Mouse (Mus musculus) midbrain, postnatal 0 days (tissue): ENCODE measurements around the gene Tspan18. TPM values are rescaled to one million over a fixed set of nuclear protein-coding genes. Genes with fewer than 3 reads are reported as not detected.

ENCODE experiments used
- ATAC-seq: fragments of 200-750 bp; cut with Nextera tagmentation; 2 replicates; pipeline ENCODE4 v1.8.0; 2017; ENCODE audit warnings: moderate number of reproducible peaks, mild to moderate bottlenecking, moderate TSS enrichment, moderate library complexity; ENCODE audit not compliant: low FRiP score
- DNase-seq: peaks from one replicate; pipeline ENCODE4 v3.0.0-alpha.2; 2015; ENCODE audit warnings: low spot score
- H3K27ac ChIP-seq: fragments of 300-500 bp; sonication (generic); 2 replicates; pipeline ENCODE4 v1.5.1; 2014; ENCODE audit warnings: low read depth, mild to moderate bottlenecking, low read length, mixed read lengths
- H3K27me3 ChIP-seq: fragments of 300-500 bp; sonication (generic); 2 replicates; pipeline ENCODE4 v1.6.1; 2014; ENCODE audit warnings: low read length, control low read depth, mixed read lengths; ENCODE audit not compliant: insufficient read depth
- H3K36me3 ChIP-seq: fragments of 300-500 bp; sonication (generic); 2 replicates; pipeline ENCODE4 v1.6.1; 2014; ENCODE audit warnings: low read length, control low read depth, mixed read lengths; ENCODE audit not compliant: insufficient read depth
- H3K4me1 ChIP-seq: fragments of 300-500 bp; sonication (generic); 2 replicates; pipeline ENCODE4 v1.6.1; 2014; ENCODE audit warnings: mild to moderate bottlenecking, control low read depth, antibody characterized with exemption, low read length, mixed read lengths; ENCODE audit not compliant: insufficient read depth
- H3K4me2 ChIP-seq: fragments of 300-500 bp; sonication (generic); 2 replicates; pipeline ENCODE4 v1.6.1; 2014; ENCODE audit warnings: low read depth, mild to moderate bottlenecking, low read length, mixed read lengths; ENCODE audit not compliant: poor library complexity, severe bottlenecking
- H3K4me3 ChIP-seq: fragments of 300-500 bp; sonication (generic); 2 replicates; pipeline ENCODE4 v1.5.1; 2014; ENCODE audit warnings: low read depth, mild to moderate bottlenecking, low read length, moderate library complexity
- H3K9ac ChIP-seq: fragments of 300-500 bp; sonication (generic); replicated peaks from 2 replicates; pipeline ENCODE4 v1.6.1; 2014; ENCODE audit warnings: mild to moderate bottlenecking, low read length, moderate library complexity, mixed read lengths; ENCODE audit not compliant: poor library complexity, severe bottlenecking
- H3K9me3 ChIP-seq: fragments of 300-500 bp; sonication (generic); 2 replicates; pipeline ENCODE4 v1.6.1; 2016; ENCODE audit warnings: low read length, control low read depth
- CTCF ChIP-seq: IDR thresholded peaks from 2 replicates; pipeline ENCODE4 v1.5.1; 2016; ENCODE audit warnings: antibody characterized with exemption, mild to moderate bottlenecking
- WGBS: fragments of 180-500 bp; shearing (Covaris S2); extraction: QIAGEN DNeasy Blood & Tissue Kit; methylation state at CpG from one replicate; pipeline ENCODE4 v1.1.7; 2014; 5-methylcytosine and 5-hydroxymethylcytosine counted together
- polyA plus RNA-seq: library from polyadenylated mRNA; unstranded; fragments of >200 nt; fragmentation: Nextera tagmentation; extraction: Ambion mirVana; gene quantifications from 2 replicates; pipeline ENCODE4 v1.2.1, GENCODE M21; 2015
- total RNA-seq: library from RNA; depleted of rRNA; stranded (reverse); fragments of >200 nt; gene quantifications from 2 replicates; pipeline ENCODE4 v1.2.3, GENCODE M21; 2014

The Tspan18 gene
- total and polyA plus RNA-seq, 2 experiments from 2014 or later, result 16.5 to 19.8 TPM

DNA sequence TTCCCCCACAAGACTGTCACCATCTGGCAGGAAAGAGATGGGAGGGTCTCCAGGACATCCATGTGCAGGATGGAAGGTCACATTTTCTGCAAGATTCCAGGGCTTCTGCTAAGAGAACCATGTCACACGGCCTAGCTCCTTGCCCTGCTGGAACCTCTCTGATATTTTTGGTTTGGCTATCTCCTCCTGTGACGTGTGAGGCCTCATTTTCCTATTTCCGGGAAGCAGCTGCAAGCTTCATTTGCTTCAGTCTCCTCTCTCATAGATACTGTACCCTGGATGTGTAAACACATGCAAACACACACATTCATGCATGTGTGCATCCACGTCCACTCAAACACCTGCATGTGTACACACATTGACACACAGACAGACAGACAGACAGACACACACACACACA lies 171.5 kb downstream of the Tspan18 start:
- no peak for DNase-seq
- Histone ChIP-seq H3K36me3 (no peaks in the 10 kb centered on the region), H3K9me3 (no peaks in the 10 kb centered on the region), H3K4me2 (no peak overlapping the region), H3K9ac (no peak overlapping the region), H3K27me3 (no peaks in the 10 kb centered on the region), H3K4me1 (peaks cover 9% of the 10 kb centered on the region; the same call in 1 of the 2 replicates), H3K4me3 (no peak overlapping the region), H3K27ac (no peak overlapping the region)
- WGBS, result 82% methylated on average over 4 of the region's 4 CpGs
- no peak for ATAC-seq
- TF ChIP-seq CTCF, result no peak

DNA sequence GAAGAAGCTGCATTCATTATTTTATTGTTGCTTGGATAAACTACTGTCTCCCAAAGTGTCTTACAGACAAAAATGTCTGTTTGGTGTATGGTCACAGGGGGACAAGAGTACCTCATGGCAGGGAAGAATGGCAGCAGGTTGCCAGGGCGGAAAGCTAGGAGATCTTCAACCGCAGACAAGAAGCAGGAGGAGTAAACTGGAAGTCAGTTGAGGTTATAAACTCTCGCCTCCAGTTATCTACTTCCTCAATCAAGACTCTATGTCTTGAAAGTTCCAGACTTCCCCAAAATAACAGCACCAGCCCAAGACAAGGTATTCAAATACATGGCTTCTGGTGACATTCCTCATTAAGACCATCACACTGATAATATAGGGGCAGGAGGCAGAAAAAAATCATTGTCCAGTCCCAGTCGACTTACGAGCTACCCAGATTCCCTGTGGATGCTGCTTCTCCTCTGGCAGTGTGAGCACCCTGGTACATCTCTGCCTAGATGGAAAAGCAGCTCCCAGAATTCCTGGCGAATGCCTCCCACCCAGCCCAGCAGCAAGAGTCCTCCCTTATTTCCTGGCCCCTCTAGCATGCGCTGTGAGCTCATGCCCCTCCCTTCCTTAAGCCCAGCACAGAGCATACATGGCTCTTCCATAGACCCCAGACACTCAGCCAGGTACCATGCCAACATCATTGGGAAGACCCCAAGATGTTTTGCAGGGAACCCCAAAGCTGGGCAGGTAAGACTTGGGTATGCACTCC lies 172.2 kb downstream of the Tspan18 start:
- no peaks in the 10 kb centered on the region for H3K9me3 ChIP-seq
- H3K27me3 ChIP-seq, result no peaks in the 10 kb centered on the region
- no peak overlapping the region for H3K4me3 ChIP-seq
- H3K4me2 ChIP-seq, result no peak overlapping the region
- 83% methylated on average over 7 of the region's 7 CpGs for WGBS
- H3K9ac ChIP-seq, result no peak overlapping the region
- DNase-seq (no peak), ATAC-seq (no peak)
- no peak overlapping the region for H3K27ac ChIP-seq
- H3K36me3 ChIP-seq, result no peaks in the 10 kb centered on the region
- peaks cover 9% of the 10 kb centered on the region; the same call in 1 of the 2 replicates for H3K4me1 ChIP-seq
- TF ChIP-seq CTCF, result no peak

DNA sequence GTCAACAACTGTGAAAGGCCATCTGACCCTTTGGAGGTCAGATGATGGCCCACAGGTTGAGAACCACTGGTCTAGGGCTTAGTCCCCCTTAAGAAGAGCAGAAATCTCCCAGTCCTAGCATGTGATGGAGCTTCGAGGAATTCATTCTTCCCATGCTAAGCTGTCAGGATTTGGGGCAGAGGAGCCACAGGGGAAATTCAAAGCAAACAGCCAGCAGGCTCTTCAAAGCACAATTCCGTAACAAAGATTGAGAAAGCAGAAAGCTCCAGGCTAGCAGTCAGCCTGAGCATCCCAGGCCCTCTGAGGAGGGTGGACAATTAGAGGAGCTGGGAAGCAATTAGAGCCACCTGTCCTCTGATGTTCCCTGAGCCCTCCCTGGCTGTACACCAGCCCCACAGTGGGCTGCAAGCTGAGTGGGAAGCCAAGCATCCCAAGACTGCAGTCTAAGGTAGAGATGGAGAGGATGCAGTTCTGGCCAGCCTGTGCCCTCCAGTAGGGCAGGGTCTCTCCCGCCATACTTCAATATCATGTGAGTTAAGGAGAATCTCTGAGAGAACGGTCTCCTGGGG lies 173.8 kb downstream of the Tspan18 start:
- ATAC-seq, result no peak
- H3K9ac ChIP-seq, result no peak overlapping the region
- DNase-seq, result peak; percentile 47
- WGBS, result 58% methylated on average over 4 of the region's 4 CpGs
- H3K4me2 ChIP-seq, result no peak overlapping the region
- H3K4me3 ChIP-seq, result no peak overlapping the region
- H3K27ac ChIP-seq, result peak overlapping the region; percentile 34; the same call in 1 of the 2 replicates
- H3K9me3 ChIP-seq, result no peaks in the 10 kb centered on the region
- peaks cover 5% of the 10 kb centered on the region; the same call in 1 of the 2 replicates for H3K4me1 ChIP-seq
- no peak for TF ChIP-seq CTCF
- no peaks in the 10 kb centered on the region for H3K27me3 ChIP-seq
- no peaks in the 10 kb centered on the region for H3K36me3 ChIP-seq

DNA sequence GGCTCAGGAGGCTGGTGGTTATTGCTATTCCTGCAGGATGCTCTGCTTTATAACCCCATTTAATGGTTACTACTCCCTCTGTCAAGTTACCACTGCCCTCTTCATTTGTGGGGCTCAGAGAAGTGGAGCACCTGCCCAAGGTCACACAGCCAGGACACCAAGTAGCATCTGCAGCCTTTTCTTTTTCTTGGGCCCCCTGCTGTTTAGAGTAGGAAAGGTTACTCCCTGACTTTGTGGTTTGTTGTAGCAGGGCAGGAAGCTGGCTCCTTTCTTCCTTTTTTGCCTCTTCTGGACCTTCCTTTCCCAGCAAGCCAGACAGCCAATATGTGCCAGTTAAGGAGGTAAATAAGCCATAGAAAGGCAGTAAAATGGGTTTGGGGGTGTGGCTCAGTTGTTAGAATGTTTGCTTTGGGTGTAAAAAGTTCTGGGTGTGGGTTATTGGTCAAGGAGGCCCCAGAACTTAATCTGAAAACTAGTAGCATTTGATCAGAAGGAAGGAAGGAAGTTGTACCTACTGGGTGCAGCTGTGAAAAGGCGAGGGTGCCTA lies 179.7 kb downstream of the Tspan18 start:
- Histone ChIP-seq H3K4me2 (no peak overlapping the region), H3K4me3 (no peak overlapping the region), H3K36me3 (no peaks in the 10 kb centered on the region), H3K4me1 (0 out of 2 replicates have a peak, but pooled peaks cover 5% of the 10 kb centered on the region), H3K27me3 (no peaks in the 10 kb centered on the region), H3K9ac (no peak overlapping the region), H3K27ac (no peak overlapping the region), H3K9me3 (no peaks in the 10 kb centered on the region)
- 81% methylated on average over 1 of the region's 1 CpGs for WGBS
- ATAC-seq (no peak), DNase-seq (no peak)
- TF ChIP-seq CTCF, result no peak

DNA sequence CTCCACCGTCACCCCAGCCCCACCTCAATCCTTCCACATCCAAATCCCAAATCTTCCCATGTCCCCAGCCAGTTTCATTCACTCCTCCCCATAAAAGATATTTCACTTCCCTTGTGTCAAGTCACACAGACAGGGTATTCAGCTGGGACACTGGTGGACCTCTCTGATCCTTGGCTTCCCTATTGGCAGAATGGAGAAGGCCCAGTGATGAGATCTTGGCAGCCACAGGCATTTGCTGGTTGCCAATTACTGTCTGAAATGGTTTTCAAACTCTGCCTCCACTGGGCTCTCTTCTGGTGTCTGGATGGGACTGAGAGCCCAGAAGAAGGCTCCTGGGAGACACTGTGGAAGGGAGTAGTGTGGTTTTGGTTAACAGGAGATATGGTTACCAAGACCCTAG lies 180.5 kb downstream of the Tspan18 start:
- H3K27ac ChIP-seq, result no peak overlapping the region
- H3K27me3 ChIP-seq, result no peaks in the 10 kb centered on the region
- no peak overlapping the region for H3K9ac ChIP-seq
- H3K4me1 ChIP-seq, result 0 out of 2 replicates have a peak, but pooled peaks cover 5% of the 10 kb centered on the region
- H3K4me2 ChIP-seq, result no peak overlapping the region
- WGBS, result 95% methylated on average over 1 of the region's 1 CpGs
- TF ChIP-seq CTCF, result no peak
- no peak for DNase-seq
- H3K36me3 ChIP-seq, result no peaks in the 10 kb centered on the region
- H3K9me3 ChIP-seq, result no peaks in the 10 kb centered on the region
- ATAC-seq, result no peak
- H3K4me3 ChIP-seq, result no peak overlapping the region

DNA sequence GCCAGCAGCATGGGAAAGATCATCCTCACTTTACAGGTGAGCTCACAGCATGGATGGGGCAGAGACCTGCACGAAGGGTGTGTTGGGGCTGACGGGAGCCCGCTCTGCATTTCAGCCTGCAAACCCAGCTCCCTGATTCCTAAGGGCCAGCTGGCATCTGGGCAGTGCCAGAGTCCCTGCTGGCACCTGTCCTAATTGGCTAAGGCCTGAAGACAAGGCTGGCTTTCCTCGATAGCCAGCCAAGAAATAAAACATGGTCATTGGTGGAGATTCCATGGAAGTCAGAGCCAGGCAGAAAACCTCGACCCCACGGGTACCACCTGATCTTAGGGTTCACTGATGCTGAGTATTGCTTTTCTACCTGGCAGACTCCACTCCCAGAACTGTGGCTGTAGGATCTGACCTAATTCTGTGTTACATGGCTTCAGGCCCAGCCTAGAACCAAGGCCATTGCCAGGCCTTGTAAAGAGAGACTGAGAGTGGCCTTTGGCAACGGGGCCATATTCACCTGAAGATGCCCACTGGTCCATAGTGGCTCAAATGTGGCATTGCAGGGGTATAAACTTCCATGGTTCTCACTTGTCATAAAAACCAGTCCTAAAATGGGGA lies 181.3 kb downstream of the Tspan18 start:
- no peaks in the 10 kb centered on the region for H3K27me3 ChIP-seq
- TF ChIP-seq CTCF, result no peak
- 76% methylated on average over 7 of the region's 7 CpGs for WGBS
- no peak overlapping the region for H3K4me2 ChIP-seq
- H3K4me3 ChIP-seq, result no peak overlapping the region
- peak; percentile 91 for DNase-seq
- H3K4me1 ChIP-seq, result 0 out of 2 replicates have a peak, but pooled peaks cover 5% of the 10 kb centered on the region
- H3K9ac ChIP-seq, result 0 out of 2 replicates have a peak overlapping the region, but pooled peaks have one; percentile 4
- H3K9me3 ChIP-seq, result no peaks in the 10 kb centered on the region
- ATAC-seq, result no peak
- H3K27ac ChIP-seq, result no peak overlapping the region
- H3K36me3 ChIP-seq, result no peaks in the 10 kb centered on the region
